Mouse (Mus musculus) megakaryocyte, embryonic 14.5 days (primary cell): ENCODE measurements around the gene Elovl6.

ENCODE experiments used
- FLI1 ChIP-seq: IDR thresholded peaks from 2 replicates; pipeline ENCODE4 v1.6.1; 2012; ENCODE audit warnings: low read length, inconsistent platforms, mixed read lengths
- GATA1 ChIP-seq: IDR thresholded peaks from 3 replicates; pipeline ENCODE4 v1.6.1; 2012; ENCODE audit warnings: mixed read lengths, low read length, inconsistent platforms, borderline replicate concordance

GRCm38 (mm10) chr3:129549546-129549945 lies 17.4 kb downstream of the Elovl6 start:
- no peak for TF ChIP-seq GATA1
- TF ChIP-seq FLI1 = no peak
